Mouse (Mus musculus): ENCODE results near the gene Gsdme.

- no peak for TF ChIP-seq POLR2A (IDR thresholded peaks at IDR 0.05; ENCODE audit: low read depth, low read length)
- peak; percentile 32; the same call in 1 of the 2 replicates for TF ChIP-seq CTCF (conservative IDR thresholded peaks at IDR 0.05; ENCODE audit: insufficient read depth, insufficient read length, low read depth, low read length)
Measured at GRCm38 (mm10) chr6:50309019-50309418, 45.4 kb upstream of the Gsdme start.

All from kidney, adult 2 months (tissue).